Mouse (Mus musculus): ENCODE results near the gene Zkscan6.

Gene Zkscan6

DNA sequence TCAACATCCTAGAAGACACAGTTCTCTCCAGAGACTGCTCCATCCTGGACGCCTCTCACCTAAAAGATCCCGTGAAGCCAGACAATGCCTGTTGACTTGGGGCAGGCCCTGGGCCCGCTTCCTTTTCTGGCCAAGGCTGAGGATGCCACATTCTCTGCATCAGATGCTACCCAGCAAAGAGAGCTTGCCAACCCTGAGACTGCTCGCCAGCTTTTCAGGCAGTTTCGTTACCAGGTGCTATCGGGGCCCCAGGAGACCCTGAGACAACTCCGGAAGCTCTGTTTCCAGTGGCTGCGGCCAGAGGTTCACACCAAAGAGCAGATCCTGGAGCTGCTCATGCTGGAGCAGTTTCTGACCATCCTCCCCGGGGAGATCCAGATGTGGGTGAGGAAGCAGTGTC lies 7.4 kb downstream of the Zkscan6 start:
- no peak for DNase-seq (ENCODE audit: low spot score)

DNA sequence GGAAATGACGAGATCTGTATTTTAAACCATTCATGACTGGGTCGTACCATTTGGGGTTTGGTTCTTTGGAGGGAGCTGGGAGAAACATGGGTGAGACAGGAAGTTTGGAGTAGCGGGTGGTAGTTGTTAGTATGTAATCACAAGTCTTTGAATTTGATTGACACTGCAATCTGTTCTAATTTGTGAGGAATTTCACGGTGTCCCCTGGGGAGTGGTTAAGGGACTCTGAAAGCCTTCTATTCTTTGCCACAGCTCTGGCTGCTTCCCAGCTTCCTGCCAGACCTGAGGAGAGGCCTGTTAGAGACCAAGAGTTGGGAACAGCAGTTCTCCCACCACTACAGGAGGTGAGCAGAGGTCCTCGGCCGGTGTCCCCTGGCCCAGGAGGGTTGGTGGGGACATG lies 9.3 kb downstream of the Zkscan6 start:
- DNase-seq (ENCODE audit: low spot score) = no peak

DNA sequence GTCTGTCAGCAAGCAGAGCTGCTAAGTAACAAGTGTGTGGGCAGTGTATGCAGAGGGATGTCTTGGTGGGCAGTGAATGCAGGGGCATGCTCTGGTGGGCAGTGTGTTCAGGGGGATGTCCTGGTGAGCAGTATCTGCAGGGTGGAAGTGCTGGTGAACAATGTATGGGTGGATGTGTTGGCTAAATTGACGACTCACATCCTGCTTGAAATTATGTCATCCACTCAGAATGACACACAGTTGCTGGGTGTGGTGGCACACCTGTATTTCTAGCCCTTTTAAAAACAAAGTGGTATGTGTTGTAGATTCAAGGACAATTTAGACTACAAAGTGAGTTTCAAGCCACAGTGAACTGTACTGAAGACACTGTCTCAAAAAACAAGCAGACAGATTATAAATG lies 11.2 kb downstream of the Zkscan6 start:
- DNase-seq (ENCODE audit: low spot score) = no peak

DNA sequence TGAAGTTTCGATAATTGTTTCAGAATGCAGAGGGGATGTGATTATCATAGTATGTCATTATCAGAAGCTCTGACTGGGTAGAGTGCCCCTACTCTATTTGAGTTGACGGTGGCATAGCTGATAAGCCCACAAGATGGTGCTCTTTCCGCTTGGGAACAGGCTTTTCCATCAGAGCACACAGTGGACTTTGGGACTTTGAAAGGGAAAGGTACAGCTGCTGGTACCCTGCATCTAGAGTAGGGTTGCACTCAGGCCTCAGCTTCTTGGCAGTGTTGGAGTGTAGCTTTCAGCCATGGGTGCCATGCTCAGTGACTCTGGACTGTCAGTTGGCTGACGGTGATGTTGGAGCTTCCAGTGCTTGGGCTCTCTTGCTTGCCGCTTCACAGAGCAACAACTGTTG lies 13.3 kb downstream of the Zkscan6 start:
- no peak for DNase-seq (ENCODE audit: low spot score)

DNA sequence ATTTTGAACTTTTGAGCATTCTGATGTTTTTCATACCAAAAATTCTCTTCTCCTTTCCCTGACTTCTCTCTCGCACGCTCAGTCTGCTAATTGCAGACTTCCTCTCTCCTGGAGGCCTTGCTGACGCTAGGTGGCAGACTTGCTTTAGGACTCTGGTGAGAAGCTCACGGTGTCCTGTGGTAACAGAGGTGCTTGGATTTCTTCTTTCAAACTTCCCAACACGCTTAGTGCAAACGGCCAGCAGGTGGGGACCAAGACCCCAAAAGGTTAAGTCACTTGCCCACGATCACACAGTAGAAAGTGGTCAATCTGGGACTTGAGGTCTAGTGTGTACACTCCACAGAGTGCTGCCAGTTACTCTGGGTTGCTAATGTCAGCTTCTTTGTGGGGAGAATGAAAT lies 13.9 kb downstream of the Zkscan6 start:
- DNase-seq (ENCODE audit: low spot score) = peak; percentile 28

DNA sequence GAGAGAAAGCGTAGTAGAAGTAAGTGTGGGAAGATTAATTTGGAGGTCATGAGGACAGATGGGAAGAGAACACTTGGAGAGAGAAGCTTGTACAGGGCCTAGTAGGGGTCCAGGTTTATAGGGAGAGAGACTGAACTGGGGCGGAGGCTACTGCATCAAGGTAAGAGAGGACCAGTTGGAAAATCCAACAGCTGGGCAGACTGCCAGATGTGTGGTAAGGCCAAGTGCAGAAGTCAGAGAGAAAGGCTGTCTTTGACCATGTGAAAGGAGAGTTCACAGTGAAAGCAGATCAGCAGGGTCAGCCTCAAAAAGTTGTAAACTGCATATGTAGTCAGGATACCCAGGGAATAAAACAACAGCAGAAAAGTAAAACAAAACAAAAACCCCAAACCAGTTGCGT lies 17.6 kb downstream of the Zkscan6 start:
- DNase-seq (ENCODE audit: low spot score) = no peak

DNA sequence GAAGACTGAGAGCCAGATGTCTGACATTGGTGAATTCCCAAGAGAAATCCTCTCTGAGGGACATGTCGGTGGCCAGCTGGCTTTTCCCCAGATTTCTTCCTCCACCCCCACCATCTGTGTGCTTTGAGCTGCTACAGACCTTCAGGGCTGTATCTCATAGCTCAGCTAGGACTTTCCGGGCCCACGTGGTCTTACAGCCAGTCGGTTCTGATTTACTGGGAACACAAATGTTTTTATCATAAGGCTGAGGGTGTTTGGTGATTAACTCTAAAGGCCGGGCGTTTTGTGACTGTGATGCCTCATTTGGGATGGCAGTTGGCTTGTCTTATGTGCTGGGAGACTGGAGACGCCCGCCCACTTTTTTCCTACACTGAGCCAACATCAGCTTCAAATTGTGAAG lies 32.0 kb downstream of the Zkscan6 start:
- no peak for DNase-seq (ENCODE audit: low spot score)

DNA sequence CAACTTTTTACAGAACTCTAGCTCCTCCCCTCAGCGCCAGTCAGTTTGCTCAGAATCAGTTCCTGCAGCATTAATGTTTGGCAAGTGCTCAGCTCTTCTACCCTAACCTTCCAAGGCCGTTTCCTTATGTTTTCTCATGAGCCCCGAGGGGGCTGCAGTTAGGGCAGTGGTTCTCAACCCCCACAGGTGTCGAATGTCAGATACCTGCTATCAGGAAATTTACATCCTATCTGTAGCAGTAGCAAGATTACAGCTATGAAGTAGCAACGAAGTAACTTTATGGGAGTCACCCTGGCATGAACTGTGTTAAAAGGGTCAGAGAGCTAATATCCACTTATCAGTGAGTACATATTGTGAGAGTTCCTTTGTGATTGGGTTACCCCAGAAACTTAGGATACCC lies 39.5 kb downstream of the Zkscan6 start:
- no peak for DNase-seq (ENCODE audit: low spot score)

DNA sequence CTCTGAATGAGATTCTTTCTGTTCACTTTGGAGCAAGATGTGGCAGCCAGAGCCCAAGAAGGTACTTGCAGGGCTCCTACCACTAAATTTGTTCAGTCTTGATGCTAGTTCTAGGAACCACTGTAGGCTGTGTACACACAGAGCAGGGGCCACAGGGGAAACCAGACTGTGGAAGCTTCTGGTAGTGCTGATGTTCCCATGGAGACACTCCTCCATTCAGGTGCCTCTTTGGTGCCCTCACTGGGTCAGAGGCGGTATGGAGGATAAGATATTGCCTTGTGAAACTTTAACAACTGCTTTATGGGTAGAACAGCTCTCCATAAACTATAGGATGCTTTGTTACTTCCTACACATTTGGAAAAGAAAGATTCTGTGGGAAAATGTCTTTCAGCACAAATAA lies 45.1 kb downstream of the Zkscan6 start:
- DNase-seq (ENCODE audit: low spot score) = no peak

DNA sequence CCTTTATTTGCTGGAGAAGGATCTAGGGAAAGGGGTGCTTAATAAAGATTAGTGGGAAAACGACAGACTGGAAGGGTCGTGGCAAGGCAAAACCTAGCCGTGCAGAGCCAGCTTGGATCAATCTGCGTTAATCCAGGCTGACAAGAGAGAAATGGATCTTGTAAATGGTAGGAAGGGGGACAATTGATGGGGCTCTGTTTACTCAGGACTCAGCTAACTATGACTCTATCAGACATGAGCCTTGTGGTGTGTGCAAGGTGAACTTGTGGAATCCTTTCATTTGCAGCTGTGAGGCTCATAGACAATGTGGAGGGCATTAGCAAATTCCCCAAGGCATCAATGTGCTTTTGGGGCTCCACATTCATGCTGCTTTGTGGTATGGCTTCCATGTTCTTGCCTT lies 54.5 kb downstream of the Zkscan6 start:
- DNase-seq (ENCODE audit: low spot score) = no peak

DNA sequence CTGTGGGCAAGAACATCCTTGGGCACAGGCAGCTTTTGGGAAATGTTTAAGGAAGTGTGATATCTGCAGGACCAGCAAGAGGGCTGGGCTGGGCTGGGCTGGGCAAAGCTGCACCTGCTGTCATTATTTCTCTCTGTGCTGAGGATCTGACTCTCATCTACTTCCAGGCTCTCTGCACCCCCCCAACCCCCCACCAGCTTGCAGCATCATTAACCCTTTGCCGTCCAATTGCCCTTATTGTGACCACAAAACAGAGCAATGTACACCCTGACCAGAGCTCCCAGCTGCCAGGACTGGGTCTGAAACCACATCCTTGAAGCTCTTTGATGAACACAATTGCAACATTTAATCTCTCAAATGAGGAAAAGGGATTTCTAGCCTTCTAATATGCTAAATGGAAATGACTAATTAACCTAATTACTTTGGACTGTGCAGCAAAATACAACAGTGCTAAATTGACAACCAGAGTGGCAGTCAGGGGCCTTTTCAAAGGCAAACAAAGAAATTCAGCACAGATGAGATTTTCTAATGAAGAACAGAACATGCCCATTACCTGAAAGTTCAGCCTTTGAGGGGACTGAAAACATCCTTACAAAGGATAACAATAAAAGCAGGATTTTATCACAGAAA lies 70.3 kb downstream of the Zkscan6 start:
- DNase-seq (ENCODE audit: low spot score) = no peak

All from T-cell, adult 2 months (primary cell).